Mouse (Mus musculus) fibroblast of lung, adult 2 months (primary cell): ENCODE measurements around the gene Tmc6.
A peak's percentile ranks its signal among the peaks of the same experiment; 100 is the strongest.
"Not testable (repeated sequence)": the region's sequence is repeated elsewhere in the genome, so short reads cannot be mapped to it uniquely, and the experiment has no call there.

Experiments
- DNase-seq: peaks from one replicate; pipeline ENCODE4 v3.0.0-alpha.2; 2011; ENCODE audit warnings: low read depth

Gene Tmc6

DNA sequence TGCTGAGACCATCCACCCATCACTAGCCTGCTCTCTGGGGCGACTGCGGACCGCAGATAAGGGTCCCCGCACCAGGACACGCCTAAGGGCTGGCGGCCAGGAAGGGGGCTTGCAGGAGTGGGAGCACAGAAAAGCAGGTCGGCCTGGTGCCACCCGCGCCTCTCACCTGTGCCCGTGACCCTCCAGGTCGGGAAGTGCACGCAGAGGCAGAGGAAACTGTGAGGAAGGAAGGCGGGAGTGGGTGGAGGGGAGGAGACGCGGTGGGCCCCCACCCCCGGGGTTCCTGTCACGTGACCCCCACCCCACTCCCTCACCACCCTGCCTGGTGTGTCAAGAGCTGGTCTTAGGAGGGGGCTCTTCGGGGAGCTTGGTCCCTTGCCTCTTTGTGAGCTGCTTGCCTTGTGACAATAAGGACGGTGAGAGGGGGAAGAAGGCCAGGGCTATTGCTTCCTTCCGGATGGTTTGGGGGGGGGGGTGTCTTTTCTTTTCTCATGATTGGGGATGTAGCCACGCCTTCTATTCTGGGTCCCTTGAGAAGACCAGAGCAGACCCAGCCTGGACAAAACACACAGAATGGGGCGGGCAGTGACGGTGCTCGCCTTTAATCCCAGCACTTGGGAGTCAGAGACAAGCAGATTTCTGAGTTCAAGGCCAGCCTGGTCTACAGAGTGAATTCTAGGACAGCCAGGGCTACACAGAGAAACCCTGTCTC is at the start of gene Tmc6, which contains the start of gene Tmc8:
Gene Tmc6, minus strand, starts transcription at position 206 of the 712 bp plus-strand sequence.
Gene Tmc8, plus strand, starts transcription at position 84 of the 712 bp plus-strand sequence.
- no peak for DNase-seq

DNA sequence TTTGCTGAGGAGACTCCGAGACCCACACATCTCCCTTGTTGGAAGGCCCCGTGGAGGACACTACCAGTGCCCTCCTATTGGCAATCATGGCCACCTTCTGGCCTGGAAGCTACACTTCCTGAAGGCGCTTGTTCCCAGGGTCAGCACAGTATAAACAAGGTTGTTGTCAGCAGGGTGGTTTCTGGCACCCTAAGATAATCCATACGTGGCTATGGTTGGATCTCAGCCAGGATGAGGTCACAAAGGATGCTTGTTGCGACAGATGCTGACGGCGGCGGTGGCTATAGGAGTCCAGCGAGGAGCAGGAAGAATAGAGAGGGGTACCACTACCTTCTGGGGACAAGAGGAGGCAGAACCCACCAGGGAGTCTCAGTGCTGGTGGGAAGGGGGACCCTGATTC is 48.4 kb upstream of the Tmc6 start:
- DNase-seq = no peak

DNA sequence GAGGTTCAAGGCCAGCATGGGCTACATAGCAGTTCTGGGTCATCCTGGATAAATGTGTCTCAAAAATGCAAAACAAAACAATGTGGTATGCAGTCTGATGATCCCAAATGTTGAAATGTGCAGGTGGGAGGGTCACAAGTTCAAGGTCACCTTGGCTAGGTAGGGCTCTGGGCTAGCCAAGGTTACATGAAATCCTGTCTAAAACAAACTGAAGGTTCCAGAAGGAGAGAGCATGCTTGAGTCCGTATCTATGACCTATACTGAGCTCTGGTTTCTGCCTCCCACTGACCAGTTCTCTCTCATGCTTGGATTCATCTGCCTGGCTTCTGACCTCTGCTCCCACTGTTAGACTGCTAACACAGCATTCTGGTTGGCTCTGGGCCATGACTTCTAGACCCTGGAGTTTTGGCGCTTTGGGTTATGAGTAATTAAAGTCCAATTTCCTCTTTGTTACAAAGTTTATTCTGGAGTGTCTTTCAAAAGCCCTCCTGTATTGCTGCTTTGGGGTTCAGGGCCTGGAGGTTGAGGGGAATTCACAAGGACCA is 47.7 kb upstream of the Tmc6 start:
- no peak for DNase-seq

DNA sequence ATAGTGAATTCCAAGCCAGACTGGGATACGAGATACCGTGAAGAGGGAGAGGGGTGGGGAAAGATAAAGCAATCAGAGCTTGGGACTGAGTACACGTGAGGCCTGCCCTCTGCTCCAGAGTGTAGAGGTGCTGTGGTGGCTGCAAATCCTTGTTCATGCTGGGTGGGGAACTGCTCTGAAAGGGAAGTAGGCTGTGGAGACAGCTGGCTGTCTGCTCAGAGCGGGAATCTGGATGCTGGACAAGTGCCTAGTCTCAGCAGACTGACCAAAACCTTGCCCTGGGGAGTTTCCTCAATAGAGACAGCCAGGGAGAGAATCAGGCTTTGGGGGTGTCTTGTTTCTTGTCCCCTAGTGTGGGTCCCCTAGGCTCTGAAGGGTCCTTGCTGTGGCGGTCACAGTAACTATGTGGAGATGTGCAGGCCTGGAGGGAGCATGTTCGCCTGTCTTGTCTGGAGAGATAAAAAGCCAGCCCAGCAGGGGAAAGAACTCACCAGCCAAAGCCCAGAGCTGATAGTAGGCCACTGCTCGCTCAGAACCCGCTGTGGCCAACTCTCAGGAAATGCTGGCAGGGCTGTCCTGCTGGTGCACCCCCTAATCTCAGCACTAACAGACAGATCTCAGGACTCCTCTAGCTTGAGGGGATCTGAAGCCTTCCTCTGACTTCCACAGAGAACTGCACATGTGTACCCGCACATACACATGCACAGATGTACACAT is 47.0 kb upstream of the Tmc6 start:
- no peak for DNase-seq

DNA sequence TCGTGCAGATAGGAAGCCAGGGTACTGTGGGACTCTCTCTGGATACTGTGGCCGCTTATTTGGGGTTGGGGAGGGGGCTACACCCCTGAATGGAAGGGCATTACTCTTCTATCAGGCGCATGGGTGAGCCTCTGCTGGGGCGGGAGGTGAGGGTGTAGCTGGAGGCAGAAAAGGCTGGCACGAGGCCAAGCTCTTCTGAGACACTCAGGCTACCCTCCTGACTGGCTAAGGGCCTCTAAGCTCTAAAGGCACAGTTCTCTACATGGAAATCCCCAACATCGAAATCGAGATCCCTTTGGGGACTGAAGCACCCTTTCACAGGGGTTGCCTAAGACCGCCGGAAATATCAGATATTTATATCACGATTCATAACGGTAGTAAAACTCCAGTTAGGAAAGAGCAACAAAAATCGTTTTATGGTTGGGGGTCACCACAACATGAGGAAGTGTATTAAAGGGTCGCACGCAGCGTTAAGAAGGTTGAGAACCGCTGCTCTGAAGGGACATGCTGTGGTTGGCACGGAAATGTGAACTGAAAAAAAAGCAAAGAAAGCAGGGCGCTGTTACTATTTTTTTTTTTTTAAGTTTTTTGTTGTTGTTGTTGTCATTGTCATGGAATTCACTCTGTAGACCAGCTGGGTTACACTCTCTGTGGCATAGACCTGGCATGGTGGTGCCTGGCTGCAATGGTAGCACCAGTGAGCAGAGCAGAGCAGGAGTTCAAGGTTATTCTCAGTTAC is 46.3 kb upstream of the Tmc6 start:
- no peak for DNase-seq

DNA sequence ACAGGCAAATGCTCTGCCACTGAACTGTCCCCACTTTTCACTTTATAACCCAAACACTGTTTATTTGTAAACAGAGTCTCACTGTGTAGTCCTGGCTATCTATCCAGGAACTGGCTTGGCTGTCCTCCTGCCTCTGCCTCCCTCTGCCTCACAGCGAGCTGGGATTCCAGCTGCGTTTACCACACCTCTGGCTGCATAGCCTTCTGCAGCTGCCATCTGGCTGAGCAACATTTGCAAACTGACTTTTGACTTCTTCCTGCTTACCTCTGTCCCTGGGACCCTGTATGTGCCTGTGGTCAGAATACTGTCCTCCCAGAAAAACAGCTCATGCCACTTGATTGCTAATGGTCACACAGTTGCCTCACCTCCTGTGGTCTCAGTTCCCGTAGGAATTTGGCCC is 45.4 kb upstream of the Tmc6 start:
- no peak for DNase-seq

DNA sequence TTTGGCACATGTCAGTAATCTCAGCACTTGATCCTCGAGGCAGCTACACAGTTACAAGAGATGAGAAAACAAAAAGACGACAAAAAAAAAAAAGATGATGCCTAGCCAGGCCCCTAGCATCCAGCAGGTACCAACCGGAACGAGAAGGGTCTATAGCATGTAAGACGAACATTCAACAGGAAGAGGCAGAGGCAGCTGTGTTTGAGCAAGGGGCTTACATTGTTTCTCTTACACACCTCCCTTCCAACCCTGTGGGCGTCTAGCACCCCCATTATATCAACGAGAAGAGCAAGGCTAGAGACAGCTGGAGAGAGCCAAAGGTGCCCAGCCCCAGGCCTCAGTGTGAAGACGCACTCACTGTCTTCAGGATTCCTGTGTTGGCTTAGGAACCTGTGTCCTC is 44.9 kb upstream of the Tmc6 start:
- no peak for DNase-seq

DNA sequence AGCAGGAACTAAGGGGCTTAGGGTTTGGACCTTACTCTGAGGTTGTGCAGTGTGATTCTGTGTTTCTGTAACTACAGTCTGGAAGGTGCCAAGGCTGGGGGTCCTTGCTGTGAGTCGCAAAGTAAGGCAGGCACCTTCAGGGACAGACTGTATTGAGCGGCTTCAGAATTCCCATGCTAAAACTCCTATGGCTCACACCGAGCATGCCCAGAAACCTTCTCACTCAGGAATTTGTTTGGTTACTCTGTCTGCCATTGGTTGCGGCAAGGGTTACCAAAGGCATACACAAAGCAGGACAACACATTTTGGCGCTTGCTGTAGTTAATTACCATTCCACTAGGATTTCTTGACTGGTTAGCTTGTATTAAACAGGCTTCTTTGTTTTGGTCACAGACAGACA is 44.2 kb upstream of the Tmc6 start:
- DNase-seq = peak; percentile 51

DNA sequence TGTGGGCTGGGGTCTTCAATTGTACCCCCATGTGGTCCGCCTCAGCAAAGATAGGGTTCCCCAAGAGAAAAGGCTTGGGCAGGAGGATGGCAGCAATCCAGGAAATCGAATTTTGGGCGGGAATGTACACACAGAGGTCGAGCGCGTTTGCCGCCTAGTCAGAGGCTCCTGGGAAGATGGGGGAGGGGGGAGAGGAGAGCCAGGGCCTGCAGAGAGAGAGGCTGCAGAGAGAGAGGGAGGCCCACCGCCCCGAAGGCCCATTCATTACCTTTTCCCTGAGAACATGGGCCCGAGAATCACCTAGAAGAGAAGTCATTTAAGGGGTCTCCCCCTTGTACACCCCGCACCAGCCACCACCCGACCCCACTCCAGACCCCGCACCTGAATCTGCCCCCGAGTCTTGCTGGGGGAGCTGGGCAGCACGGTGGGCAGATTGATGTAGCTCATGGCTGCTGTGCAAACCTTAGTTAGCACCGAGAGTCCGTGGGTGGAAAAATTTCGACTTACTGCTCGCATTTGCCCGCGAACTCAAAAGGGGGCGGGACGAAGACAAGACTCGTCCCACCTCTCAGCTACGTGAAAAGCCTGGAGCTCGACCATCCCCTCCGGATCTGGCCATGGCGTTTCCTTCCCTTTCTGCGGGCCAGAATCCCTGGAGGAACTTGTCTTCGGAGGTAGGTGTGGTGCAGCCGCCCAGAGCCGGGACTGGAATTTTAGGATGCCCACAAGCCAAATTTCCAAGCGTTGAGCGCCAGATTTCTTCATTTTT is 43.5 kb upstream of the Tmc6 start, which contains the start of the genes Afmid and Tk1:
Gene Afmid, plus strand, starts transcription at position 592 of the 769 bp plus-strand sequence.
Gene Tk1, minus strand, starts transcription at position 760 of the 769 bp plus-strand sequence.
- peak; percentile 59 for DNase-seq

DNA sequence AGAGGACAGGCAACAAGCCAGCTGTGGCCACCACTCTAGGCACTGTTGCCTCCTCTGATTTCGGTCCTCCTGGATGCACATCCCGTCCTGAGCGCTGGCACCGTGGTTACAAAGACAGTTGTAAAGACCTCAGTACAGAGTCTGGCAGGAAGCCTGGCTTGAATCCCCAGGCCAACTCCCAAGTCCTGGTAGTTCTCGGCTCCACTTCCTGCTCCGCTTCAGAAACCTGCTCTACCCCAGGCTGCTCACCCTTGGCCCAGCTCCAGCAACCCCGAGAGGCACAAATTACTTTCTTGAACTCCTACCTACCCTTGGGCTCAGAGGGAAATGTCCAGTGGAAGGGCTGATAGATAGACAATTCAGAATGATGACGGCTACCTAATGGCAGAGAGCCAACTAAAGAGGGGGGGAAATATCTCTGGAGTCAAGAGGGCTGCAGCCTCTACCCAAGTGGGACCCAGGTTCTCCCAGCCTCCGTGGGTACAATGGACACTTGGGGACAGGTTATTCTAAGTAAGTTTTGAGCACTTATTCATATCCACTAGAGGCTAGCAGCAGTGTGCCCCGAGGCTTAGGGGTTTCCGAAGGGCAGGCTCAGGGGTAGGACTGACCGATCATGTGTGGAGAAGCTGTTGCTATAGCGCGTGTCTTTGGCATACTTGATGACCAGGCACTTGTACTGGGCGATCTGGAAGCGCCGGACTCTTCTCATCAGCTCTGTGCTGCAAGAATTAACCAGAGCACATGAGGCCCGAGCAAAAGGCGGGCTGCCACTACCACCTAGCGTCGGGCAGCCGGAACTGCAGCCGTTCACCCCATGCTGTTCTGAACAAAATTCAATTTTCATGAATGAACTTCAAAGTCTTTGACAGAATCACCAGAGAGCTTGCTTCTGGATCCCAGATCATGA is 42.3 kb upstream of the Tmc6 start:
- DNase-seq = peak; percentile 54

DNA sequence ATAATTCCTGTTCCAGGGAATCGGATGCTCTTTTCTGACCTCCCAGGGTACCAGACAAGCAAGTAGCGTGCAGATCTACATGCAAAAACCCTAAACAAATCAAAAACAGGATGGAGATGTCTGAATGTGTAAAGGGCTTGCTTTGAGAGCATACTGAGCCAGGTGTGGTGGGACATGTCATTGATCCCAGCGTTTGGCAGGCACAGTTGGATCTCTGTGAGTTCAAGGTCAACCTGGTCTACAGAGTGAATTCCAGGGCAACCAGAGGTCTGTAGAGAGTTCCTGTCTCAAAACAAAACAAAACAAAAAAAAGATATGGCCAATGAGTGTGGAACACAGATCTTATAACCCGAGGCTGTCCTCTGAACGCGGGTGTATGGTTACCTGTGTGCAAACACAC is 41.4 kb upstream of the Tmc6 start:
- DNase-seq = no peak

DNA sequence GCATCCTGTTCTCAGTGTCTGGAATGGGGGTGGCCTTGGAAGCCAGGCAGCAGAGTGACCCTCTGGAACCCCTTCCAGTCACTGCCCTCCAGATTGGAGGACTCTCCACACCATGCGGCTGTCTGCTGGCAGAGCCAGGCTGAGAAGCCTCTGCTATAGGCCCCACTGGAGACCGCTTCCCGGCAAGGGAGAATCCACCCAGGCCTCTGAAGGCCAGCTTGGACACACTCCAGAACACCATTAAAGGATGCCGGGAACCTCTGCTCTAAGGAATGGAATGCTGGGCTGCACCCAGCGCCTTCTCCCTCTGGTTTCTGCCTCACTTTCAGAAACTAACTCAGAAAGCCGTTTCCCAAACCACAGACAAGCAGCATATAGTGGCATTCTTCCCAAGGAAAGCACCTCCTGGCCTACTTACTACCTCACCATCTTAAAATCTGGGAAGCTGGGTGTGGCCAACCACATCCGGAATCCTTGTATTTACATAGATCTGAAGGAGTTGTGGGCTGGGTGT is 40.8 kb upstream of the Tmc6 start:
- no peak for DNase-seq

DNA sequence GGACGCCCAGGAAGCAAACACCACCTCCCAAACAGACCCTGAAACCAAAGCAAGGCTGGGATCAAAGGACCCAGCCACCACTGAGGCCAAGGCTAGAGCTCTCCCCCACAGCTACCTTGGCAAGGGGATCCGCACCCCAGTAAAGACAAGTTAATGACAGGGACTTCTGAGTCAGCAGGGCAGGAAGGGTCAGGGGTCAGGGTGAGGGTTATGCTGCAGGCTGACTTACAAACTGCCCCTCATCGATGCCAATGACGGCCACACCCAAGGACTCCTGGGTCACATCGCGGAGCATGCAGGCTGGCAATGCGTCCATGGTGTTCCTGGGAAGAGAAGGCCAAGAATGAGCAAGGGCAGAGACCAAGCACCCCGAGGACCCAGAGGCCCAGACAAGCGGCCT is 39.9 kb upstream of the Tmc6 start:
- DNase-seq = no peak

DNA sequence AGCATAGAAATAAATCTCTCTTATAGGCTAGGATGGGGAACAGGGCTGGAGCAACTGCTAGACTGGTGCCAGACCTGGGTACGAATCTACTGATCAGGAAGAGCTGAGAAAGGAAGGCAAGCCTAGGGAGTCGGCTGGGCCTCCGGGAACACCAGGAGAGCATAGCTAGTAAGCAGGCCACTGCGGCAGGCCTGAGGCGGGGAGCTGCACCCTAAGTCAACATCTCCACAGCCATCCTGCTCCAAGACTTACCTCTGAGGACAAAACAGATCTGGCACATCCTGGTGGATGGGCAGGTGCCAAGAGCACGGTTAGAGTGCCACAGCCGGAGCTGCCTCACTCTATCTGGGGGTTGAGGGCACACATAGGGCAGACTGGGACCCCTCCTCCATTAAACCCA is 38.2 kb upstream of the Tmc6 start:
- no peak for DNase-seq

DNA sequence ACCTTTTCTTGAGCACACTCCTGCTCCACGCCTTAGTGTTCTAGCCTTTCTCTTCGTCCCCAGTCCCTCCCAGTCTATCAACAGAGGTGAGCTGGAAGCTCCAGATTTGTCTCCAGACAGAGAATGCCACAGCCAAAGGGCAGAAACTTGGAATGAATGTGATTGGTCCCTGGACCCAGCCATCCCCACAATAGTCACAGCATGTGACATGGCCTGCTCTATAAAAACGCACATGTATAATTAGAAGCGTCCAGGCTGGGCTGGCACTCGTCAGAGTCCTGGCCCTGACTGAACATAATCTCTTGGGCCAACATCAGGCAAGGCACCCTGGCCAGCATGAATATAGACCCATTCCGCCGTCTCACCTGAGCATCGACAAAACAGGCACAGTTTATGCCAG is 37.1 kb upstream of the Tmc6 start:
- DNase-seq = no peak

DNA sequence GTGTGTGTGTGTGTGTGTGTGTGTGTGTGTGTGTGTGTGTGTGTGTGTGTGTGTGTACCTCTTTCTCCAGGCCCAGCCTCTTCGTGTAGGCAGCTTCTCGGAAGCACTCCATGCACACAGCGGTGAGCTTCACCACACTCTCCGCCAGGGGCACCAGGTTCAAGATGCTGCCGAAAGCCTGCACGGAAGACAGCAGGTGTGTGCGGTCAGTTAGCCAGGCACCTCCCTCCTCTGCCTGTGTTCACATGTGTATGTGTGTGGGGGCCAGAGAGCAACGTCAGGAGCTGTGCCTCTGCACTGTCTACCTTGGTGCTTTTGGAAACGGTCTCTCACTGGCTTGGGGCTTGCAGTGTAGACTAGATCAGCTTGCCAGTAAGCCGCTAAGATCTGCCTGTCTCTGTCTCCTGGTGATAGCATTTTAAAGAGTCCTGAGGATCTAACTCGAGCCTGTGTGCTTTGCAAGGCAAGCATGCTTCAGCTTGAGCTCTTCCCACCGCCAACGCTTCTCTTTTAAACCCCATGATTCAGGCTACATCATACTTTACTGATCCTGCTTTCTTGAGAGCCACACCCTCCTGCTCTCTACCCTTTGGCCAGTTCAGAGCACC is 34.5 kb upstream of the Tmc6 start:
- no peak for DNase-seq

DNA sequence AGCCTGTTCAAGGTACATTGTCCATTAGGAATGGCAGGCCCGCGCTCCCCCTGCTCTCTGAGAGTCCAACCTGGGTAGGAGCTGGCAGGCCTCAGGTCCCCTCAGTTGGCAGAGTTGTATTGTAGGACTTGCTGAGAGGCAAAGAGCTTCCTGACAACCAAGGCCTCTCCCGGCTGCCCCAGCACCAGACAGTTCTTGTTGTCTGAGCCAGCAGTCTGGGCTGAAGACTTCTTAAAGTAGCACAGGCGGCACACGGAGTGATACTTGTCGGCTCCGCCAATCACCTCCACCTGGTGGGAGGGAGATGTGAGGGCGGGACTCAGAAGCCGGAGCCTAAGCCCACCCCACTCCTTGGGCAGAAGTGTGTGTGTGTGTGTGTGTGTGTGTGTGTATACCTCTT is 33.9 kb upstream of the Tmc6 start:
- not testable (repeated sequence) for DNase-seq

DNA sequence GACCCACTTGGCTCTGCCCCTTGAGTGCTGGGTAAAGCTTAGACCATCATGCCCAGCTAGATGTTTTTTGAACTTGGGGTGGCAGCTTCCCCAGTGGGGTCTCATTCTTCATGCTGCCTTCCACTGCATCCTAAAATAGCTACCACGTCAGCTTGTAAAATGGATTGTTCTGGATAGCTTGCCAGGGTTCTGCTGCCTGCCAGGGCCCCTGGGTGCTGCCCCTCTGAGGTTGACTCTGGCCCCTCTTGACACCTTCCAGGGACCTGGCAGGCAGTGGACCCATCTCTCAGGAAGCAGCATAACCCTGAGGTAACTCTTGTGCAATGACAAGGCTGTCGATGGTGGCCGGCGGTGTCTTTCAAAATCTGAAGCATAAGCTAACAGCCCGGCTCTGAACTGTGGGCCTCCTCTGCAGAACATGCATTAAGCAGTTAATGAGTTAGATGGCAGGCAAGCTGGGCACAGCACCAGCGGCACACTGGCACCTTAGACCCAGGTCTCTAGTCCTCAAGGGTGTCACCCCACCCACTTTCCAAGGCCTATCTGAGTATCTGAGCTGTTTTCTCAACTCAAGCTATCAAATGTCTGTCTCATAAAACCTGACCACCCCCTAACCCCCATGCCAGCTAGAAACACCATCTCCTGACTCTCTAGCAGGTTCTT is 32.8 kb upstream of the Tmc6 start:
- DNase-seq = no peak

DNA sequence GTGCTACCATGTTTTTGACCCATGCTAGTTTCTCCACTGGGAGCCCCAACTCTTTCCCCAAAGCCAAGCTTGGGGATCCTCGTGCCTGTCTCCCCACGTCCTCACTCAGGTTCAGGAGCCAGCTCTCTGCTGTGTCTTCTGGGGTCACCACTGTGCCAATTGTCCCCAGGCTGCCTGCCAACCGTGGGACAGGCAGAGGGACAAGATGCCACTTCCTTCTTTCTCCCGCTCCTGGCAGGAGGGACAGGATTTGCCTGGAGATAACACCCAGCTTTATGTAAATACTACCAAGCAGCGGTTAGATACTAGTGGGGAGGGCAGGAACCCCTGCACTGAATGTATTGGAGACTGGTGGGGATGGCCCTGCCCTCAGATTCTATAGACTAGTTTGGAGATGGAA is 31.9 kb upstream of the Tmc6 start:
- no peak for DNase-seq
